Comparison of ENCODE assay signal across 30 mouse cellular contexts in genomic region chrX:48109316-48109655, GRCm38 (mm10). TPM values are rescaled to one million over a fixed set of nuclear protein-coding genes. Genes with fewer than 3 reads are reported as not detected.
A peak's percentile ranks its signal among the peaks of the same experiment; 100 is the strongest.
DNase-seq lines count a peak whose midpoint lies in the region; ATAC-seq and TF ChIP-seq lines count a peak whose summit lies in the region.
"Had no signal": no experiment of that assay in that cellular context is flagged by ENCODE, and none has a peak within 500 bp of the region (broad histone marks: within the 10 kb centered on the region; RNA-seq: fewer than 3 reads in every experiment).

No protein-coding gene starts in this region.

- H3K4me2 ChIP-seq in embryonic facial prominence, embryonic 15.5 days (replicated peaks), result no peak overlapping the region
- H3K4me2 ChIP-seq in limb, embryonic 15.5 days, result no peak overlapping the region
- H3K4me2 ChIP-seq in forebrain, embryonic 11.5 days (ENCODE audit: low read depth, low read length, severe bottlenecking), result no peak overlapping the region
- H3K4me2 ChIP-seq: forebrain, embryonic 12.5 days; heart, embryonic 15.5 days; hindbrain, embryonic 12.5 days; kidney, embryonic 15.5 days; liver, embryonic 11.5 days; neural tube, embryonic 15.5 days had no signal

- no peak for DNase-seq in gastrocnemius, adult 2 months
- DNase-seq in gastrocnemius, postnatal 4 days (ENCODE audit: low spot score in 2 of 2), result no peak
- peak; percentile 52 for DNase-seq in NIH3T3 (ENCODE audit: low read depth)
- DNase-seq in frontal cortex, postnatal 36 days (ENCODE audit: low spot score in 2 of 2), result no peak
- no peak for DNase-seq in forebrain, embryonic 11.5 days (ENCODE audit: low spot score)
- DNase-seq in kidney, adult 2 months, result no peak
- DNase-seq: adrenal gland, postnatal 25 days; B cell, adult 2 months; cerebellum, adult 11-12 months; forebrain, postnatal 0 days; lung, postnatal 14 days; midbrain, embryonic 14.5 days; right cerebral cortex, postnatal 25 days; thymus, adult 2 months; thymus, postnatal 36 days had no signal

- no peaks in the 10 kb centered on the region for H3K9me3 ChIP-seq in embryonic facial prominence, embryonic 15.5 days (replicated peaks)
- no peaks in the 10 kb centered on the region for H3K9me3 ChIP-seq in limb, embryonic 15.5 days
- H3K9me3 ChIP-seq in forebrain, embryonic 11.5 days (ENCODE audit: control insufficient read depth, low read length), result no peaks in the 10 kb centered on the region
- H3K9me3 ChIP-seq: forebrain, embryonic 12.5 days; heart, embryonic 10.5 days; heart, embryonic 15.5 days; hindbrain, embryonic 12.5 days; kidney, embryonic 15.5 days; neural tube, embryonic 15.5 days had no signal

- no peak for TF ChIP-seq POLR2A in kidney, adult 2 months (IDR thresholded peaks at IDR 0.05; ENCODE audit: low read depth, low read length)

- TF ChIP-seq CTCF in gastrocnemius, adult 2 months (IDR thresholded peaks at IDR 0.05), result no peak
- TF ChIP-seq CTCF in kidney, adult 2 months (conservative IDR thresholded peaks at IDR 0.05; ENCODE audit: insufficient read depth, insufficient read length, low read depth, low read length), result no peak

- no peak overlapping the region for H3K4me3 ChIP-seq in gastrocnemius, adult 2 months
- H3K4me3 ChIP-seq in embryonic facial prominence, embryonic 15.5 days (replicated peaks), result no peak overlapping the region
- no peak overlapping the region for H3K4me3 ChIP-seq in limb, embryonic 15.5 days
- no peak overlapping the region for H3K4me3 ChIP-seq in forebrain, embryonic 11.5 days (ENCODE audit: low read depth, low read length)
- no peak overlapping the region for H3K4me3 ChIP-seq in kidney, adult 2 months (ENCODE audit: insufficient read depth, low read depth, low read length)
- H3K4me3 ChIP-seq: erythroblast, embryonic 14.5 days; forebrain, embryonic 12.5 days; heart, embryonic 10.5 days; heart, embryonic 15.5 days; hindbrain, embryonic 12.5 days; kidney, embryonic 15.5 days; neural tube, embryonic 15.5 days had no signal

- H3K4me1 ChIP-seq in embryonic facial prominence, embryonic 15.5 days, result peaks cover 7% of the 10 kb centered on the region
- H3K4me1 ChIP-seq in limb, embryonic 15.5 days, result 0 out of 2 replicates have a peak, but pooled peaks cover 6% of the 10 kb centered on the region
- no peaks in the 10 kb centered on the region for H3K4me1 ChIP-seq in forebrain, embryonic 11.5 days (replicated peaks; ENCODE audit: control insufficient read depth, insufficient read depth, low read length)
- H3K4me1 ChIP-seq in kidney, adult 2 months (ENCODE audit: control insufficient read depth, insufficient read depth, low read length), result 0 out of 2 replicates have a peak, but pooled peaks cover 4% of the 10 kb centered on the region
- H3K4me1 ChIP-seq: forebrain, embryonic 12.5 days; heart, embryonic 10.5 days; heart, embryonic 15.5 days; hindbrain, embryonic 12.5 days; kidney, embryonic 15.5 days; neural tube, embryonic 15.5 days had no signal

- no peaks in the 10 kb centered on the region for H3K27me3 ChIP-seq in embryonic facial prominence, embryonic 15.5 days
- H3K27me3 ChIP-seq in limb, embryonic 15.5 days, result no peaks in the 10 kb centered on the region
- no peaks in the 10 kb centered on the region for H3K27me3 ChIP-seq in forebrain, embryonic 11.5 days (ENCODE audit: control insufficient read depth, insufficient read depth, low read length)
- H3K27me3 ChIP-seq in kidney, adult 2 months (replicated peaks; ENCODE audit: control insufficient read depth, insufficient read depth, low read length), result no peaks in the 10 kb centered on the region
- H3K27me3 ChIP-seq: CH12.LX; forebrain, embryonic 12.5 days; heart, embryonic 15.5 days; hindbrain, embryonic 12.5 days; neural tube, embryonic 15.5 days had no signal

- WGBS in embryonic facial prominence, embryonic 15.5 days, result 58% methylated on average over 3 of the region's 3 CpGs
- WGBS in limb, embryonic 15.5 days, result 54% methylated on average over 3 of the region's 3 CpGs
- 88% methylated on average over 3 of the region's 3 CpGs for WGBS in forebrain, embryonic 11.5 days
- 68% methylated on average over 3 of the region's 3 CpGs for WGBS in kidney, adult 2 months

- ATAC-seq in embryonic facial prominence, embryonic 15.5 days (ENCODE audit: insufficient number of reproducible peaks, low FRiP score, low TSS enrichment, low read depth), result no peak
- ATAC-seq in limb, embryonic 15.5 days (ENCODE audit: insufficient number of reproducible peaks, low FRiP score, low TSS enrichment, low read depth), result no peak
- no peak for ATAC-seq in forebrain, embryonic 11.5 days (replicated peaks; ENCODE audit: low FRiP score)
- ATAC-seq: forebrain, postnatal 0 days; hindbrain, postnatal 0 days had no signal

- no peaks in the 10 kb centered on the region for H3K36me3 ChIP-seq in embryonic facial prominence, embryonic 15.5 days
- H3K36me3 ChIP-seq in limb, embryonic 15.5 days, result no peaks in the 10 kb centered on the region
- no peaks in the 10 kb centered on the region for H3K36me3 ChIP-seq in forebrain, embryonic 11.5 days (ENCODE audit: control insufficient read depth, insufficient read depth, low read length)
- H3K36me3 ChIP-seq in kidney, adult 2 months (ENCODE audit: control insufficient read depth, insufficient read depth, low read length), result no peaks in the 10 kb centered on the region
- H3K36me3 ChIP-seq: forebrain, embryonic 12.5 days; heart, embryonic 10.5 days; heart, embryonic 15.5 days; hindbrain, embryonic 12.5 days; kidney, embryonic 15.5 days; neural tube, embryonic 15.5 days had no signal

- peak overlapping the region; percentile 31 for H3K27ac ChIP-seq in gastrocnemius, adult 2 months
- H3K27ac ChIP-seq in embryonic facial prominence, embryonic 15.5 days (replicated peaks), result peak overlapping the region; percentile 82
- peak overlapping the region; percentile 83; the same call in 1 of the 2 replicates for H3K27ac ChIP-seq in limb, embryonic 15.5 days
- no peak overlapping the region for H3K27ac ChIP-seq in forebrain, embryonic 11.5 days (ENCODE audit: low read depth, low read length)
- no peak overlapping the region for H3K27ac ChIP-seq in kidney, adult 2 months (ENCODE audit: insufficient read depth, low read depth, low read length)
- H3K27ac ChIP-seq: forebrain, embryonic 12.5 days; heart, embryonic 10.5 days; heart, embryonic 15.5 days; hindbrain, embryonic 12.5 days; hindbrain, postnatal 0 days; kidney, embryonic 15.5 days; neural tube, embryonic 15.5 days; stomach, postnatal 0 days had no signal

- H3K9ac ChIP-seq in embryonic facial prominence, embryonic 15.5 days, result no peak overlapping the region
- H3K9ac ChIP-seq in limb, embryonic 15.5 days, result no peak overlapping the region
- no peak overlapping the region for H3K9ac ChIP-seq in forebrain, embryonic 11.5 days (ENCODE audit: low read length)
- H3K9ac ChIP-seq: forebrain, embryonic 12.5 days; forebrain, postnatal 0 days; heart, embryonic 15.5 days; hindbrain, embryonic 12.5 days; kidney, embryonic 15.5 days; neural tube, embryonic 15.5 days had no signal

- intact Hi-C loops in gastrocnemius, adult 2 months (cut with DNase I), result no loop called here

RNA-seq across cellular contexts. Expression of gene Xpnpep2, which starts 0.8 kb away (rescaled TPM):
- total RNA-seq in gastrocnemius, adult 2 months (2021), result under 1 TPM; 0.59 to 0.89 TPM
- 1 to 10 TPM; 1.5 to 4.0 TPM for total RNA-seq in gastrocnemius, postnatal 4 days (2021)
- 3.7 and 5.9 TPM in 2 replicates for polyA plus RNA-seq in embryonic facial prominence, embryonic 15.5 days (2015; fragmentation: Nextera tagmentation; extraction: Ambion mirVana)
- 5.7 and 5.8 TPM in 2 replicates for polyA plus RNA-seq in limb, embryonic 15.5 days (2015; fragmentation: Nextera tagmentation; extraction: Ambion mirVana)
- polyA plus RNA-seq in forebrain, embryonic 11.5 days (2014; fragmentation: Nextera tagmentation; extraction: Ambion mirVana), result 1.5 and 2.2 TPM in 2 replicates
- 25.8 and 32.5 TPM in 2 replicates for polyA plus RNA-seq in kidney, adult 2 months (2012; rRNA removed)
- total RNA-seq: monocyte, adult 5-6 weeks had no signal
- polyA plus RNA-seq: erythroblast, embryonic 14.5 days; liver, embryonic 16.5 days had no signal

RNA-seq across cellular contexts. Expression of gene Sash3, which starts 37.0 kb away (rescaled TPM):
- total RNA-seq in gastrocnemius, adult 2 months (2021), result under 1 TPM; 0.17 to 0.28 TPM
- 1 to 10 TPM; 1.5 to 1.8 TPM for total RNA-seq in gastrocnemius, postnatal 4 days (2021)
- 3.7 TPM in 2 replicates for polyA plus RNA-seq in embryonic facial prominence, embryonic 15.5 days (2015; fragmentation: Nextera tagmentation; extraction: Ambion mirVana)
- polyA plus RNA-seq in limb, embryonic 15.5 days (2015; fragmentation: Nextera tagmentation; extraction: Ambion mirVana), result 4.0 and 4.1 TPM in 2 replicates
- 0.67 and 0.80 TPM in 2 replicates for polyA plus RNA-seq in forebrain, embryonic 11.5 days (2014; fragmentation: Nextera tagmentation; extraction: Ambion mirVana)
- polyA plus RNA-seq in kidney, adult 2 months (2012; rRNA removed), result 1.5 and 6.8 TPM in 2 replicates

Comparison
In these comparisons a context has a peak if more than half of its experiments do, and no peak if none do; other contexts are left out.
1. H3K27ac ChIP-seq: peak in gastrocnemius, adult 2 months (single experiment), embryonic facial prominence, embryonic 15.5 days (single experiment) and limb, embryonic 15.5 days (single experiment); none in forebrain, embryonic 11.5 days (single experiment) and kidney, adult 2 months (single experiment).